Mouse (Mus musculus) G1E (cell line): ENCODE results near the gene Rhox12. TPM values are rescaled to one million over a fixed set of nuclear protein-coding genes. Genes with fewer than 3 reads are reported as not detected.

ENCODE experiments used
- ATAC-seq: 2 replicates; pipeline ENCODE4 v1.8.0; 2016; ENCODE audit warnings: mild to moderate bottlenecking; ENCODE audit not compliant: insufficient number of reproducible peaks, poor library complexity, low FRiP score, severe bottlenecking; ENCODE audit errors: extremely low read depth
- DNase-seq: peaks from one replicate; pipeline ENCODE4 v3.0.0; 2012; ENCODE audit warnings: low spot score
- H3K27me3 ChIP-seq: 2 replicates; pipeline ENCODE4 v1.6.1; 2012; ENCODE audit warnings: mild to moderate bottlenecking, low read length, inconsistent platforms; ENCODE audit not compliant: insufficient read depth
- H3K36me3 ChIP-seq: replicated peaks from 2 replicates; pipeline ENCODE3; 2012; ENCODE audit warnings: mild to moderate bottlenecking, inconsistent platforms
- H3K4me1 ChIP-seq: 2 replicates; pipeline ENCODE4 v1.6.1; 2012; ENCODE audit warnings: low read depth, low read length, inconsistent platforms, mixed read lengths; ENCODE audit not compliant: insufficient read depth
- H3K4me3 ChIP-seq: 2 replicates; pipeline ENCODE4 v1.5.1; 2012; ENCODE audit warnings: low read depth, mild to moderate bottlenecking, inconsistent platforms, low read length, moderate library complexity, mixed read lengths
- H3K9me3 ChIP-seq: replicated peaks from 2 replicates; pipeline ENCODE4 v1.6.1; 2012; ENCODE audit warnings: inconsistent platforms
- CTCF ChIP-seq: IDR thresholded peaks from 2 replicates; pipeline ENCODE4 v1.5.1; 2012; ENCODE audit warnings: low read depth, low read length, inconsistent platforms, mixed read lengths
- GATA1 ChIP-seq: IDR thresholded peaks from 2 replicates; pipeline ENCODE4 v1.6.1; 2012; ENCODE audit warnings: borderline replicate concordance, low read length, inconsistent platforms, mixed read lengths
- GATA2 ChIP-seq: IDR thresholded peaks from 2 replicates; pipeline ENCODE4 v1.6.1; 2012; ENCODE audit warnings: low read depth, low read length, inconsistent platforms, borderline replicate concordance
- POLR2AphosphoS5 ChIP-seq: IDR thresholded peaks from 2 replicates; pipeline ENCODE4 v1.6.1; 2012; ENCODE audit warnings: low read depth, low read length, inconsistent platforms; ENCODE audit not compliant: insufficient replicate concordance
- TAL1 ChIP-seq: conservative IDR thresholded peaks from 2 replicates; pipeline ENCODE4 v1.6.1; 2012; ENCODE audit warnings: low read depth, low read length, inconsistent platforms, mixed read lengths
- polyA plus RNA-seq: library from polyadenylated mRNA; stranded (reverse); fragments of >175 nt; gene quantifications from 2 replicates; pipeline ENCODE4 v1.2.3, GENCODE M21; 2012
- total RNA-seq, 2 experiments: library from RNA; stranded (forward) in 1 of 2; stranded (reverse) in 1 of 2; fragments of 200-1000 nt in 1 of 2; fragments of >200 nt in 1 of 2; fragmentation: Nextera tagmentation in 1 of 2; gene quantifications; 2 replicates each; pipeline ENCODE4 v1.2.3; 2014 to 2017

The Rhox12 gene
- total RNA-seq (2014; fragmentation: Nextera tagmentation) (not detected in 2 replicates), total RNA-seq (2017) (not detected in 2 replicates), polyA plus RNA-seq (not detected in 2 replicates)

DNA sequence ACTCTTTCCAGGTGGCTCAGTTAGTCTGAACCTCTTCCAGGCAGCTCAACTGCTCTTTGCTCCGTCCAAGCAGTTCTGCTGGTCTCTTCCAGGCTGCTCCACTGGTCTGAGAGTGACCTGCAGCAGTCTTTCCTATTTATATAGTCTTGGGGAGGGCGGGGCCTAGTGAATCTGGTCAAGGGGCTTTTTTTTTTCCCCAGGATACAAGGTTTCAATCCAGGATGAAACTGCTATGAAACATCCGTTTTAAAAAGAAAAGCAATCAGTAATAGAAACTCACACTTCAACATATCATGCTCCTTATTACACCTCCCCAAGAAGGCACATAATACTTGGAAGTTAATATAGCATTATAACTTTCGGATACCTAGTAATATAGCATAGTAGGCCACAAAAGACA, at the start of gene Rhox12:
TSS of gene Rhox12 (minus strand) at position 101 of the 400 bp plus-strand sequence.
- H3K36me3 ChIP-seq, result no peaks in the 10 kb centered on the region
- H3K27me3 ChIP-seq, result no peaks in the 10 kb centered on the region
- TF ChIP-seq CTCF, result no peak
- no peak for TF ChIP-seq POLR2AphosphoS5
- TF ChIP-seq GATA2, result no peak
- TF ChIP-seq GATA1, result no peak
- TF ChIP-seq TAL1, result no peak
- no peaks in the 10 kb centered on the region for H3K4me1 ChIP-seq
- H3K9me3 ChIP-seq, result no peaks in the 10 kb centered on the region
- no peak within 1 kb of the TSS for H3K4me3 ChIP-seq
- ATAC-seq (no peak), DNase-seq (no peak)

DNA sequence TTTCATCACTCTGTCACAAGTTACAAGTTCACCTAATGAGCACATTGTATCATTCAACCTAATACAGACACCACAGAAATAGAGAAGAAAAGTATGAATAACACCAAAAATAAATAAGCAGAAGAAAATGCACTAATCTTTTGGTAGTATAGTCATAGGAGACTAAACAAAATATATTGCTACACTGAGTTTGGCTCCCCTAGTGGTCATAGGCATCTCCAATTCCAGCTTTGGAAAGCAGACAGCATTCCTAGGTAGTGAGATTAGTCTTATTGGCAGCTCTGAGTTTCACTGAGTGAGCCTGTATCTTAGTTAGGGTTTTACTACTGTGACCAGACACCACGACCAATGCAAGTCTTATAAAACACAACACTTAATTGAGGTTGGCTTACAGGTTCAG, 48.4 kb upstream of the Rhox12 start:
- TF ChIP-seq POLR2AphosphoS5, result no peak
- TF ChIP-seq CTCF, result no peak
- no peak for TF ChIP-seq GATA1
- no peak for TF ChIP-seq GATA2
- TF ChIP-seq TAL1, result no peak
- no peaks in the 10 kb centered on the region for H3K27me3 ChIP-seq
- H3K4me1 ChIP-seq, result no peaks in the 10 kb centered on the region
- no peak for DNase-seq
- no peaks in the 10 kb centered on the region for H3K36me3 ChIP-seq
- no peaks in the 10 kb centered on the region for H3K9me3 ChIP-seq
- no peak for ATAC-seq
- no peak overlapping the region for H3K4me3 ChIP-seq

DNA sequence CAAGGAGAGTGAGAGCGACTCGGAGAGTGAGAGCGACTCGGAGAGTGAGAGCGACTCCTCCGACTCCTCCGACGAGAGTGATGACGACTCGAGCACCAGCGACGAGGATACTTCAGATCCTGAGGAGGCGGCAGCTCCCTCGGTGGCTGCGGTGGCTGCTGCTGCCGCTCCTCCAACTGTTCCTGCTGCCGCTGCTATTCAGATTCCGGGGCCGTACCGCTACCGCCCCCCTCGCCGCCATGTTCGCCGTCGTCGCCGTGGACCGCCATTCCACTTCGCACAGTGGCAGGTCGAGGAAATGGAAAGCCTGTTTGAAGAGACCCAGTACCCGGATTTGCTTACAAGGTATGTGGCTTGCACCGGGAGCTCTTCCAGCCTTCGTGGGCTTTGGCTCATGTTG, 10.8 kb upstream of the Rhox12 start:
- Histone ChIP-seq H3K9me3 (peaks cover 2% of the 10 kb centered on the region; the same call in 1 of the 2 replicates), H3K4me3 (no peak overlapping the region), H3K4me1 (no peaks in the 10 kb centered on the region), H3K36me3 (no peaks in the 10 kb centered on the region), H3K27me3 (0 out of 2 replicates have a peak, but pooled peaks cover 3% of the 10 kb centered on the region)
- DNase-seq (no peak), ATAC-seq (no peak)
- TF ChIP-seq POLR2AphosphoS5 (no peak), TAL1 (no peak), GATA2 (no peak), GATA1 (no peak), CTCF (no peak)

DNA sequence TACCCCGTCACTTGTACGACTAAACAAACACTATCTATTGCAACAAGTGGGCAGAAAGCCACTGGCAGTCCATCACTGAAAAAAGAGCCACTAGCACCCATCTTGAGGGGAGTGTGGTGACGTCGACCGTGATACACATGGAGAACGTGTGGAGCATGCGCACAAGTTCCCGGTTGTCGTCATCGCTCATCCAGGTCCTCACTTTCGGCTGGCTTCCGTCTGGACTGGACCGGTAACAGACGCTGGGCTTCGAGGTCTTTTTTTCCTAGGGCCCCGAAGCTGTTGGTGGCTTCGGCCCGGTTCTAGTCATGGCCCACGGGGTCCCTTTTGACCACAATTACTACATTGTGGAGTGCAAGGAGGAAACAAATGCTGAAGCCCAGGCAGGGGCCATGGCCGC, 10.3 kb upstream of the Rhox12 start, which contains the start of gene Rhox13:
TSS of gene Rhox13 (plus strand) at position 238 of the 400 bp plus-strand sequence.
- Histone ChIP-seq H3K4me3 (no peak within 1 kb of the TSS), H3K4me1 (no peaks in the 10 kb centered on the region), H3K27me3 (0 out of 2 replicates have a peak, but pooled peaks cover 3% of the 10 kb centered on the region), H3K9me3 (peaks cover 2% of the 10 kb centered on the region; the same call in 1 of the 2 replicates), H3K36me3 (no peaks in the 10 kb centered on the region)
- ATAC-seq, result no peak
- DNase-seq, result no peak
- TF ChIP-seq TAL1 (no peak), POLR2AphosphoS5 (no peak), GATA2 (no peak), CTCF (no peak), GATA1 (no peak)

DNA sequence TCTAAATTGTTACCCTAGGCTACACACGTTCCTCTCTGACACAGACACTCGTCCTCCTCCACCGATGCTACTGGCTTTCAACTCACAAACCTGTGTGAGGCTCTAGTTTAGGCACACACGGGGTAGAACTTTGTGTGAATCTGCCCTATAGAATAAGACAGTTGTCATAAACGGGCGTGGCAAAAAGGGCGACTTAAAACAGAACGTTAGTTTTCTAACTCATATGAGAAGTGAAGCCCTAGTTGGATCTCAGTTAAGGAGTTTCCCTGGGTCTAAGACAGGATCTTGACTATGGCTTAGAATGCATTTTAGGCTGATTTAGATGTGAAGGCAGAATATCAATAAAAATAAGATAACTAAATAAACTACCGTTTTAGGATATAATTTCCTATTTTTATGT, 25.7 kb downstream of the Rhox12 start, which contains the start of gene Rhox11:
TSS of gene Rhox11 (minus strand) at position 101 of the 400 bp plus-strand sequence.
- no peak for DNase-seq
- no peak for ATAC-seq

DNA sequence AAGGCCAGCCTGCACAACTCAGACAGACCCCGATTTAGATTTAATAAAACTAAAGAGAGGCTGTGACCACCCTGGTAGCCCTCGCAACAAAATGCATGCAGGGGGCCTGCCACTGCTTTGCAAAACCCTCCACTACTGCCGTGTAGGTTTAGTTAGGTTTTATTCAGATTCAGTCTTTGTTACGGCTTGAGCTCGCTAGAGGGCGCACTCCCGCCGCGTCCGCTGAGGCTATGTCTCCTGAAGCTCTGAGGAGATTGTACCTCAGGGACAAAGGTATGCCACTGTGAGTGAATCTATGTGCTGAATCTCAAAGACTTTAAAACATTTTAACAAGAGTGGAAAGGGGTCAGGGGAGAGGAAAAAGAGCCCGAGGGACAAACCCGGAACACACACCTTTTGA, 26.5 kb downstream of the Rhox12 start:
- DNase-seq (no peak), ATAC-seq (no peak)
- Histone ChIP-seq H3K4me1 (no peaks in the 10 kb centered on the region), H3K4me3 (no peak overlapping the region), H3K36me3 (no peaks in the 10 kb centered on the region), H3K27me3 (no peaks in the 10 kb centered on the region), H3K9me3 (no peaks in the 10 kb centered on the region)
- no peak for TF ChIP-seq POLR2AphosphoS5

More for the DNA sequence above, 25.7 kb downstream of the Rhox12 start, which contains the start of gene Rhox11:
- H3K9me3 ChIP-seq, result no peaks in the 10 kb centered on the region
- H3K4me1 ChIP-seq, result no peaks in the 10 kb centered on the region
- TF ChIP-seq TAL1 (no peak), GATA2 (no peak), CTCF (no peak), POLR2AphosphoS5 (no peak), GATA1 (no peak)
- no peak within 1 kb of the TSS for H3K4me3 ChIP-seq
- no peaks in the 10 kb centered on the region for H3K36me3 ChIP-seq
- no peaks in the 10 kb centered on the region for H3K27me3 ChIP-seq
